Mouse (Mus musculus): Measurements from ENCODE around the gene Dnajc19.

The Dnajc19 gene

DNA sequence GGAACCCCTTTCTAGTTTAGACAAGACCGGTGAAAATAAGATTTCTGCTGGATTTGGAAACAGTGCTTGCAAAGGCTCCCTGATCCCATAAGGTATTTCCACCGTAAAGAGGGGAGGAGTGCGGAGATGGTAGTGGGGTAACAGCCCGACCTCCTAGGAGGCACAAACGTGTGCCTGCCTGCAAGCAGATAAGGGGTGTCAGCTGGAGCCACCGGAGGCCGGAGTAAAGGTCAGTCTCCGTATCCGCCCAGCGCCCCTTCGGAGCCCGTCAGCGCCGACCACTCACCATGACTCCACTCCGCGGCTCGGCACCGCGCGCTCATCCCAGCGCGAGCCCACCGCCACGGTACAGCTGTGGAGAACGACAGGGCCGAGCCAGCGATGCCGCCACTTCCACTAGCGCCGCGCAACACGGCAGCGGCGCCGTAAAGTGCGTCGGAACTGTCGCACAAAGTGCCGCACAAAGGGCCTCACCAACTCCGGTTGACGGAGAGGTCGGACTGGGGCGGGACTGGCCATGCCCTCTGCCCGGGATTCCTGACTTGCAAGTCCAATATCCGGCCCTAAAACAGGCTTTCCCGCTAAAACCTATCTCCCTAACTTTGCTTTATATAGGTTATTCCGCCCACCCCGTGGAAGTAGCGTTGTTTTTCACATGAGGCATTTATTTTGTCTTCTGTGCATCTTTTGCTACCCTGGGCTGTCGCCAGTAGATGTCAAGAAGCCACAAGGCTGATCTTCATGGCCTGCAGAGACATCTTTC is at the start of gene Dnajc19:
Gene Dnajc19 (minus strand): TSS at position 422 of the 763 bp plus-strand sequence.
- peak; percentile 93 for ATAC-seq (ENCODE audit: low TSS enrichment)

GRCm38 (mm10) chr3:34129957-34130356 is 48.8 kb upstream of the Dnajc19 start:
- ATAC-seq (ENCODE audit: low TSS enrichment) = no peak

- ATAC-seq (ENCODE audit: low TSS enrichment) = no peak
Measured at GRCm38 (mm10) chr3:34121311-34121710, 40.2 kb upstream of the Dnajc19 start.

DNA sequence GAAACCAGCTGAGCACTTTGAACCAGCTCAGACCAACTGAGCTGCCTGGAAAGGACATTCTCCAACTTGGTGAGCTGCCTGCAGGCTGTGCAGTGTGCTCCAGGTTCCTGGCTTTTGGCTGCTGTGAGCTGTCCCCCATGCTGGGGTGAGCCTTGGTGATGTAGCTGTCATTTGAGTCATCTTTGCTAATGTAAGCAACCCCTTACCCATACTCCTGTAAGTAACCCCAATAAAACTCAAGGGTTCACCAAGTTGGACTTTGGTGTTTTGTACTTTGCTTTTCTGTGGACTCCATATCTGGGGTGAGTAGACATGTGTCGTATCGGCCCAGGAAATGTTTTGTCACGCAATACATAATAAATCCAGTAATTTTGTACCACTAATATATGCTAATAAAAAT is 39.7 kb upstream of the Dnajc19 start:
- ATAC-seq (ENCODE audit: low TSS enrichment) = no peak

DNA sequence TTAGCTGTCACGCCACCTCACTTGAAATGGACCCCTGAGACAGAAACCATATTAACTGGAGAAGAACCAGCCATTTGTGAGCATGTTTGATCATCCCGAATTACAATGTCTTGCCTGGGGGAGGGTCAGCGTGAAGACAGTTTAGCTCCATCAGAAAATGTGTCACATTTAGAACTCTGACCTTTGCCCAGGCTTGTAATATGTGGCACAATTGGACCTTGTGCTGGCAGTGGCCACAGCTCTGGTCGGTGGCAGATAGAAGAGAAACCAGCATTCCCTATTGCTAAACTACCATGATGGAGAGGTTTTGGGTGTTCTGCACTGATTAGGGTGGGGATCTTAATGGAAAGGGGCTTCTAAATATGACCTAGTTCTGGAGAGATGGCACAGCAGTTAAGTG is 38.7 kb upstream of the Dnajc19 start:
- ATAC-seq (ENCODE audit: low TSS enrichment) = no peak

DNA sequence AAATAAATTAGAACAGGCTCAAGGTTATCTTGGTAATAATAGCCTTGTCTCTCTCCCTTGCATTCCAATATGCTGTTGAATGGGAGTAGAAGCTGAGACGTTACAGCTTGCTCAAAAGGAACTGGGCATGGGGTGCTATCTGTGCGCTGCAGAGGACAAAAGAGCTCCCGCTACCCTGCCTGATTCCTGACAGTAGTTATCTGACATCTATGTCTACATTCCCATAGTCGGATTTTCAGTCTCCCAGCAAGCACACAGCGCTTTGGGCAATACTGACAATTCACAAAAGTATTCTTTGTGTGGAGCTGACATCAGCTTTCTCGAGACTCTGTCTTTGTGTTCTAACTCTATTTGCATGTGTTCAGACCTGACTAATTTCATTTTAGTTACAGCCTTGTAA is 34.7 kb upstream of the Dnajc19 start:
- peak; percentile 44; the same call in 1 of the 2 replicates for ATAC-seq (ENCODE audit: low TSS enrichment)

DNA sequence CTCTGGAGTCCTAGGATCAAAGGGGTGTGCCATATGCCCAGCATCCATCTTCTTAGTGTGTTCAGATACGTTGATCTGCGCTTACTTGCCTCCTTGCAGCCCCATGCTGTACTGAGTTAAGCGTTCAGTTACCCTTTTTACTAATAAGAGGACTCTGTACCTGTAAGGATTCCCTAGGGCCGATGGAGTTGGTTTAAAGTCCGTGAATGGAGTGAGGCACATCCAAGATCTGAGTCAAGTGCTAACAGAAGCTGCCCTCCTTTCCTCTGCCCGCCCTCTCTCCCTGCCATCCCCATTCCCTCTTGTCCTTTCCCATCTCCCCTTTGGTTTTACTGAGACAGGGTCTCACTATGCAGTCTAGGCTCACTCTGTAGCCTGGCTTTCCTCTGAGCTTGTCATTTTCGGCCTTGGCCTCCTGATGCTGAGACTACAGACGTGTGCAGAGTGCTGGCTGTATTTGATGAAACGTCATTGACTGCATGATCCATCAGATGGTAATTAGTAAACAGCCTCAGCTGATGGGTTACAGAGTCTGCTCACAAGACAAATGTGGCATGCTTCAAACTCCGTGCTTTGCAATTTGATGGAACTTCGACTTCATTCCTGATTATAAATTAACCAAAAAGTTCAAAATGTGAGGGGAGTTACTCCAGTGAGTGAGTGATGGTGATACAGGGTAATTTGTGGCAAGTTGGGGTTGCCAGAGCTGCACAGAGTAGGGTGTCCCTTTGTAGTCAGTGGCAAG is 31.0 kb upstream of the Dnajc19 start:
- ATAC-seq (ENCODE audit: low TSS enrichment) = no peak

GRCm38 (mm10) chr3:34107631-34108030 is 26.5 kb upstream of the Dnajc19 start:
- peak; percentile 90 for ATAC-seq (ENCODE audit: low TSS enrichment)

- no peak for ATAC-seq (ENCODE audit: low TSS enrichment)
Measured at GRCm38 (mm10) chr3:34106421-34106820, 25.3 kb upstream of the Dnajc19 start.

DNA sequence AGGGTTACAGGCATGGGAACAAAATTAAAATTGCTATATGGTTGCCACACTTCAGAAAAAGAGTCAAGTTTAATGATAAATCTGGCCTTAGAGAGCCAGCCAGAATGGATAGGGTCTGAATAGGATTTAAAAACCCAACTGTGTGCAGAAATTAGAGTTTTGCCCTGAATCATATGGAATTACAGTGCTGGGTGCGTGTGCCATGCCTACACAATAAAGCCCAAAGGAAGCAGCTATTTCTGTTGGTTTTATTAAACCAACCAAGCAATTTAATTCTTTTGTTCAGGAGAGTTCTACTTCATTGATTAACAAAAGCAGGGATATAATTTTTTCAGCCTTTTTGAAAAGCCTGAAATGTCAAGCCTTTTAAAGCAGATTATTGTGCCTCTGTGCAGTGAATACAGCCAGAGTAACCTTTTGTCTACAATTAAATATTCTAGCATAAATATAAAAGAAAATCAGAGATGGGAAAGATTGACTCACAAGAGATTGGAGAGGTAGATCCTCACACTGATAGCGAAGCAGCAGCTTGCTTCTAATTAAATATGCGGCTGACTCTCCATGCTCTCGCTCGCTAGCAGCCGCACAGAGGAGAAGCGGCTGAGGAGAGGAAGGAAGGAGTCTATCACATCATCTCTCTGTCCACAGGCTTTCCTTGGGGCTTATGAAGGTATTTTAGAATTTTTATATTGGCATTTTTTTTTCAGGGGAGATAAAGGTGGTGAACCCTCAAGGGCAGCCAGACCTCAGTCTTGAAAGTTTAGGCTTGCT is 23.0 kb upstream of the Dnajc19 start:
- ATAC-seq (ENCODE audit: low TSS enrichment) = no peak

DNA sequence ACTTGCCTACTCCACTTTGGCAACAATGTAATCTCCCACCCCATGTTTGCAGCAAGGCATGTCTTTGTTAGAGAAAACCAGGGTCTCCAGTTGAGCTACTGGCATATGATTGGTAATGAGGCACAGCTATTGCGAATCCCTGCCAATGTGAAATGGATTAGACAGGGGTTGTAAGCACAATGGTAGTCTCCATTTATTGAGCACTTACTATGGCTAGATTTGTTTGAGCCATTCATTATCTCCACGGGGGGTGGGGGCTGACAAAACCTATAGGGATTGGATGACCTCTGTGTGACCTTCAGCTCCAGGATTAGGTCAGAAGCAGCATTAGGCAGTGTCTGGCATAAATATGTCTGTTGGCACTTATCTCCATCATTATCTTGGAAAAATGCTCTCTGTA is 21.8 kb upstream of the Dnajc19 start:
- no peak for ATAC-seq (ENCODE audit: low TSS enrichment)

- ATAC-seq (ENCODE audit: low TSS enrichment) = no peak
Measured at GRCm38 (mm10) chr3:34083655-34084054, 2.5 kb upstream of the Dnajc19 start.

DNA sequence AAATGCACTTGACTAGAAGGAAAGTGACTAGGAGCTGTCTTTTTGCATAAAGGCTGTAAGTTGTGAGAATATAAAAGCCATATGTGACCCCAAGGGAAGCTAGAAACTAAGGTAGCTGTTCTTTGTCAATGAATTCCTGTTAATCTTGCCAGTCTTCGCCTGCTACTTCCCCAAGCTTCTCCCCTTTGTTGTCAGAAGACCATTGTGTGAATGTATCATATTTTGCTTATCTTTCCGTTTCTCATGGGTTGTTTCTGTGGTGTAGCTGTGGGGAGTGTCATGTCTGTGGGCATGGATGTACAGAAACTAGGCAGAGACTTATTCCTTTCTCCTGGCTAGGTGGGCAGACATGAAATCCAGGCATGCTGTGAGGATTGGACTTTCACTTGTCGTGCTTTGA is 808 bp upstream of the Dnajc19 start:
- no peak for ATAC-seq (ENCODE audit: low TSS enrichment)

- no peak for ATAC-seq (ENCODE audit: low TSS enrichment)
Measured at GRCm38 (mm10) chr3:34076058-34076759, 4.9 kb downstream of the Dnajc19 start.

- ATAC-seq (ENCODE audit: low TSS enrichment) = no peak
Measured at GRCm38 (mm10) chr3:34072726-34073125, 8.4 kb downstream of the Dnajc19 start.

GRCm38 (mm10) chr3:34068943-34069342 is 12.2 kb downstream of the Dnajc19 start:
- peak; percentile 79 for ATAC-seq (ENCODE audit: low TSS enrichment)

- ATAC-seq (ENCODE audit: low TSS enrichment) = no peak
Measured at GRCm38 (mm10) chr3:34062352-34062751, 18.8 kb downstream of the Dnajc19 start.

GRCm38 (mm10) chr3:34041990-34042389 is 39.1 kb downstream of the Dnajc19 start:
- ATAC-seq (ENCODE audit: low TSS enrichment) = no peak

GRCm38 (mm10) chr3:34035706-34036105 is 45.4 kb downstream of the Dnajc19 start:
- ATAC-seq (ENCODE audit: low TSS enrichment) = no peak

DNA sequence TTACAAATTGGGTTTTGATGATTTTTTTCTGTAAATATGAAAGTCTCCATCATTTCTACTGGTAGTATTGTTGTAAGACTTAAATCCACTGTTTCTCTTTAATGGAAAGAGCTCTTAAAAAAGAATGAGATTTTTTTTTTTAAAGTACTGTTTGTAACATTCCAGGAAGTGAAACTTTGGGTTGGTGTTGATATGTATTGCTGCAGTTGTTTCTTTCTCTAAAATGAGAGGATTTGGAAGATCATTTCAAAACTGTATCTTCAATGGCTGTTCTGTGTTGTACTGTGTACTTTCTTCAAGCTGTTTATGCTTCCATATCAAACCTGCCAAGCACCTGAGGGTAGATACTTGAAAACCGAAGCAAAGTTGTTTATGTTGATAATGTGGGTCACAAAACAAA is 46.3 kb downstream of the Dnajc19 start:
- no peak for ATAC-seq (ENCODE audit: low TSS enrichment)

DNA sequence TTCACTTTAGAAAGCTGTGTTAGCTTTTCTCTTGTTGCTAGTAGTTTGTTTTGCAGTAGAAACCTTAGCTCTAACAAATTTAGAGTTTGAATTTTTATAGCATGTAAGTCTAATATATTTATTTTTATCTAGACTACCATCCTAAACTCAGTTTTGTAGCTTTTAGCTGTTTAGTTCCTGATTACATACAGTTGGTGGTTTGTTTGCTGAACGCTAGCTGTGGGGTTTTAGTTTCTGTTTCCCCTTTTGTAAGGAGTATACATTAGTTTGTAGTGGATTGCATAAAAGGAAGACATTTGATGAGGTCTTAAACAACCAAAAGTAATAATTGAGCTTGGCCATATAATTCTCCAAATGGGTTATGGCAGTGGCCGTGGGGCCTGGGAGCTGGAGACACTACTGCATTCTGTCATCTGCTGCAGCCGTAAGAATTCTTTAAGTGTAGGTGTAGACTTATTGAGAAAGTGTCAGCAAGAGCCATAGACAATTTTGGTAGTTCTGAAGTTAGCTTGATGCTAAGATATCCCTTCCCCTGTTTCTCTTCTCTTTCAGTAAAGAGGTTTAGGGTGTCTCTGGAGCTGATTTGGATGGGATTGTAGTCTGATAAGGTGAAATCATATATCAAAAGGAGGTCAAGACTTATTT is 47.3 kb downstream of the Dnajc19 start:
- peak; percentile 38; the same call in 1 of the 2 replicates for ATAC-seq (ENCODE audit: low TSS enrichment)
